Mouse (Mus musculus) heart, adult 9 months (tissue): ENCODE measurements around the gene Slc4a1.

Experiments used
- DNase-seq, 2 experiments: peaks; one replicate each; pipeline ENCODE4 v3.0.0; 2022; ENCODE audit warnings: low spot score in 2 of 2

The Slc4a1 gene

DNA sequence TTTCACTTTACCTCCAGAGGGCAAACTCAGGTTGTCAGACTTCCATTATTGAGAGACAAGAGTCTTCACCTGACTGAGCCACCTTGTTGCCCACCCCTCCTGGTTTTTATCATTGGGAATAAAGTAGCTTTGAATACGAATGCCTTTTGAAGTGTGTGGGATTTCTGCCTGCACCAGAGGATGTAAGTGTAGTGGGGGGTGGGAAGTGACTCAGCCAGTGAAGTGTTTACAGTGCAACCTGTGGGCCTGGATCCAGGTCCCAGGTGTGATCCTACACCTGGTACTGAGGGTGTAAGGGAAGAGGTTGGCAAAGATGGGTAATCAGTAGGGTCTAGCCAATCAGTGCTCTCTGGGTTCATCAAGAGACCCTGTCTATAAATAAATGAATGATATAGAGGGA, 42.5 kb downstream of the Slc4a1 start:
- DNase-seq, result no peak

- DNase-seq, result no peak
Measured at GRCm38 (mm10) chr11:102321931-102322330, 44.1 kb downstream of the Slc4a1 start.

DNA sequence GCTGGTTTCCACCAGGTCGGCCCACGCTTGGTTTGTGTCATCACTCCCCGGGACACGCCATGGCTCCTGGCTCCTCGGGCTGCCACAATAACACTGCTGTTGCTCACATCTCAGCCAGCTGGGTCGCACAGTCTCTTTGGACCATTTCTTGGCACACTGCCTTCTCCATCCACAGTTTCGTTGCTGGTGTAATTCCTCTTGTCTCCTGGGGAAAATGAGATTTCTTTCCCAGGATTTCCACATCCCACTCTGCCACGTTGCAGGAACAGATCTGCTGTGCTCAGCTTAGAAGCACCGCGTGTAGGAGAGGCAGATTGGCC, 45.4 kb downstream of the Slc4a1 start:
- peak; percentile 85 to 88 for DNase-seq

DNA sequence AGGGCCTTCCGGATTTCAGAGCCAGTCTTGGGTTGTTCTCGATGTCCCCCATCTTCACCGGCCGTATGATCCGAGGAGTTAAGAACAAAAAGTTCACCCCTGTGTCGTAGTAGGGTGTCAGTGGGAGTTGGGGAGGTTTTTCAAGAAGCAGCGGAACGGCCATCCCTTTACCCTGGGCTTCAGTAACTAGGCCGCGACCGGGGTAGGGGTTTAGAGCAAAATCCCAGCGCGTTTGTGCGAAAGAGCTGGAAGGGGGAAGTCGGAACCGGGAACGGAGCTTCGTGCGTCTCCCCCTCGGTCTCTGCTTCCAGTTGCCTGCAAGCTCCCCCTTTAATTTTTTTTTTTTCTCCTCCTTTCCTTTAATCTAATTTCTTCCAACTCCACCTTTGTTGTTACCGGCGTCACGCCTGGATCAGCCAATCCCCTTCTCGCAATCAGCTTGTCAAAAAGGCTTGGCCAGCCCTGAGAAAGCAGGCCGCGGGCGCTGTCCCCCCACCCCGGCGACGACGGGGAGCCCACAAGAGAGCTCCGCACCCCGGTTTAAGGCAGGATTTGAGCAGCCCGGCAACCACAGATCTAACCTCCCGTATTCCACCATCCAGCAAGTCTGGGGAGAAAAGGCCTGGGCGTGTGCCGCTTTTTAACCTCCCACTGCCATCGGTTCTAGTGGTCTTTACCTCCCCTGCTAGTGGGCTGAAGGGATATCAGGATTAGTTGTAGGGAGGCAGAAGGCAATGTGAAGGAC, 45.9 kb downstream of the Slc4a1 start:
- DNase-seq, result peak; percentile 89

DNA sequence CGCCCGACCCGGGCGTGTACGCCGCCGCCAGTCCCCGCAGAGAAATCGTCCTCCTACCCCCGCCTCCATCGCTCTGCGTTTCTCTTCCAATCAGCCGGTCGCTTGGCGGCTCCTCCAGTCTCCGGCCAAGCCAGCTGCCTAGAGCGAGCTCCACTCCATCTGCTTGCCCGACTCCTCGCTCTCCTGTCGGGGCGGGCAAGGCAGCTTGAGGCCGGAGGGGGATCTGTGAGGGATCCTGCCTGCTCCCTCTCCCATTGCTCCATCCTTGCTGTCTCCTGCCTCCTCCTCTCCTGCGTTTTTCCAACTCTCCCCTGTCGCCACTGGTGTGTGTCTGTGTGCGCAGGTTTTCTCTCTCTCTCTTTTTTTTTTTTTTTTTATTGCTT, 46.6 kb downstream of the Slc4a1 start, which contains the start of gene Ubtf:
Gene Ubtf, minus strand, starts transcription at position 333 of the 383 bp plus-strand sequence.
- peak; percentile 84 to 85 for DNase-seq

- peak in 1 of 2 experiments; percentile 58 for DNase-seq
Measured at GRCm38 (mm10) chr11:102318576-102319409, 47.2 kb downstream of the Slc4a1 start.

DNA sequence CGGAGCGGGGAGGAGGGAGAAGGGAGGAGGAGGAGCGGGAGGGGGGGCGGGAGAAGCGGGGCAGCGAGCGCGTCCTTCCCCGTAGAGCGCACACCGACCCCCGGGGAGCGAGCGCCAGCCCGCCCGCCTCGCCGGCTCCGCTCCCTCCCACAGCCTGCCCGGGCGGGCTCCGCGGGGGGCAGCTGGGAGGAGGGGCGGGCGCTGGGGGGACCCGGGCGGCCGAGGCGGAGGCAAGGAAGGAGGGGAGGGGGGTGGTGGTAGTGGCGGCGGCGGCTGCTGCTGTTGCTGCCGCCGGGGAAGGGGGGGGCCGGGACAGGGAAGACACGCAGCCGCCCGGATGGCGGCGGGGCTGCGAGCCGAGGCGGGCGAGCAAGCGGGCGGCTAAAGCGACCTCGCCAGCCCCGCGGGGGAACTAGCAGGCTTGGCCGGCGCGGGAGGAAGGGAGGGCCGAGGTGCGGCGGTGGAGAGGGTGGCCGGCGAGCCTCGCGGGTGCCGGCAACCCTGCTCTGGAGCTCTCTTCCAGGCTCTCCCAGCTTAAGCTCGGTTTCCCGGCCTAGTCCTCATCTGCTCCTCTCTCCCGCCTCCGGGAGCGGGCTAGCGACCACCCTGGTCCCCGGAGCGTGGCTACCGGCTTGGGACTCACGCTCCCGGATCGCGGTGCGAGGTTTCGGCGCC, 48.0 kb downstream of the Slc4a1 start:
- DNase-seq, result peak; percentile 74

- DNase-seq, result peak; percentile 48 to 56
Measured at GRCm38 (mm10) chr11:102317298-102317900, 48.6 kb downstream of the Slc4a1 start.

DNA sequence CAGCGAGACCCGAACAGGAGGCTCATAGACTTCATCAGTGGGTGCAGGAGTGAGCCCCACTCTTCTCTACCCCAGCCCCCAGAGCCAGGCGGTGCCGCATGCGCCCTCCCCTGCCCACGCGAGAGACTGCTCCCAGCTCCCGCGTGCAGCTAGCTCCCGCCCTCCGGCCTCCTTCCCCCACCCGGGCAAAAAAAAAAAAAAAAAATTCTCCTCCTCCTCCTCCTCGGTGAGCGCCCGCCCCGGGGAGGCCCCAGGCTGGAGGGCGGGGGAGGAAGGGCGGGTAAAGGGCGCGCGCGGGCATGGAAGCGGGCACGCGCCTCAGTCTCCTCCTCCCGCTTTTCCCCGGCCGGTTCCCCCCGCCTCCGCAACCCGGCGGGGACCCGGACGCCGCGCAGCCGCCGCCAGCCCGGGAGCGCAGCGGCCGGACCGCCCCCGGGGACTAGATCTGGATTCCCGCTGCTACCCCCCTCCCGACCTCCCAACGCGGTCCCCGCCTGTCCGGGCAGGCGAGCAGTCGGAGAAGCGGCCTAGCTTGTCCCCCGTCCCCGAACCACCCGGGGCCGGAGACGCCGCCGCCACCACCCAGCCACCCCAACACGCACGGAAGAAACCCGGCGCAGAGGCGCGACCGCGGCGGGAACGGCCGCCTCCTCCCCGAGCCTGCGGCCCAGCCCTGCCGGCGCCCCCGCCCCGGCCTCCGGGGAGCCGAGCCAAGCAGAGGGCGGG, 49.3 kb downstream of the Slc4a1 start:
- peak; percentile 90 to 93 for DNase-seq

DNA sequence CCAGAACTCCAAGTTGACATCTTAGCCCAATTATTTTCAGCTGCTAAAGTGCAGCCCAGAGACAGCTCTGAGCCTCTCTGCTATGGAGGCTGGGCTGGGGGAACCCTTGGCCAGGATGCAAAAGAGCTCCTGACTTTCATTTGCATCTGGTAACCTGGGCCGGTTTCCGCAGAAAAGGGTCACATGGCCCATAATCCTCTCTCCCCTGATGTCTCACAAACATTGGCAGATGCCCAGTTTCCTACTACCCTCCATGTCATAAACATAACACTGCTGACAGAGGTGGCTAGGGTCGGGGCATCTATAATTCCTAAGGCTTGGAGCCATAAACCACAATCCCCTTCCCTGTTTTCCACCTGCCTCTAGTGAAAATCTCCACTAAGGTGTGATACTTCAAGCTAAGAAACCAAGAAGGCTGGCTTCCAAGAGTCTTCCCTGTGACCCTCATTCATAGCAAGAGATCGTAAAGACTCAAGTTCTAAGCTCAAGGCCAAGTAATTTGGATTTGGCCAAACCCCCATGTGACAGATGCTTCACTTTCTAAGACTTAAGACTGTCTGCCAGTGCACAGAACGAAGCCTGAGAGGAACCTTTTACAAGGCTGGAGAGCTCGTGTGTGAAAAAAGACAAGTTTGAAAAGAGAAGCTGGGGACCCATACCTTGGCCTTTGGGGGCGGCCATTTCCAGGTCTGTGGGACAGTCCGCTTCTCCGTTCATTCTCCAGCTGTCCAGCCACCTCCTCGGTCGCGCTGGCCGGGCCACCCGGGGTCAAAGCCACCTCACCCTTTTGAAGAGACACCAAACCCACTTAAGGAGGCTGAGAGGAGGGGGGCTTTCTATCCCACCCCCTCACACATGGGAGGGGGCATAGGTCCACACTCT, 50.1 kb downstream of the Slc4a1 start:
- DNase-seq, result no peak

- DNase-seq, result no peak
Measured at GRCm38 (mm10) chr11:102314321-102314720, 51.7 kb downstream of the Slc4a1 start.

DNA sequence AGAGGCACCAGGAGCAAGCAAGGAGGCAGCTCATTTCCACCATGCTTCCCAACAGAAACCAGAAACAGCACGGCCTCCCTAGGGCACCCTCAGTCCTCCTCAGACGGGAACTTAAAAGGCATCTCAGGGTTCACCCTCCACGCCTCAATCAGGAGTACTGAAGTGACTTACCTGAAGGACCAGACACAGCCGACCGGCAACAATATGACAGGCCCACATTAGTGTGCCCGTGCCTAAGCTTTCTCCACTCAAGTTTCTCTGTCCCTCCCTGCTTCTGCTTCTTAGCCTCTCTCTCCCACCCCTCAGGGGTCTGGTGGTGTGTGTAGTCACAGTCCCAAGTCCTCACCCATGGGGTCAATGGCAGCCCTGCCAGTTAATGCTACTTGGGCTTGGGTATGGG, 53.4 kb downstream of the Slc4a1 start:
- DNase-seq, result no peak

DNA sequence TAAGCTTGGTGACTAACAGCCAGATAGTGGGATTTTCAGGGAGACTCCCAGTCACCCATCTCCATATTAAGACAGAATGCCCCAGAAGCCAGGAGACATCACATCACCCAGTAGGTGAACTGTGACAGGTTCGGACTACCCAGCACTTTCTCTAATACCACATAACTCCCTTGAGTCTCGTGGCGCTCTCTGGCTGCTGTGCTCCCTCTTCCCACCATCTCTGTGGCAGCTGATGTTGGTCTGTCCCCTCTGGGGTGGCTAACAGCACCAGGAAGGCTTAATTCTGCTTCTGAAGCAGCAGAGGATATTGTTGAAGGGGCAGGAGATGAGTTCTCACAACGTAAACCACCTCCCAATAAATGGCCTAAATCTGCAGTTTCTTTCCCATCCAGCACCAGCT, 54.0 kb downstream of the Slc4a1 start:
- no peak for DNase-seq

DNA sequence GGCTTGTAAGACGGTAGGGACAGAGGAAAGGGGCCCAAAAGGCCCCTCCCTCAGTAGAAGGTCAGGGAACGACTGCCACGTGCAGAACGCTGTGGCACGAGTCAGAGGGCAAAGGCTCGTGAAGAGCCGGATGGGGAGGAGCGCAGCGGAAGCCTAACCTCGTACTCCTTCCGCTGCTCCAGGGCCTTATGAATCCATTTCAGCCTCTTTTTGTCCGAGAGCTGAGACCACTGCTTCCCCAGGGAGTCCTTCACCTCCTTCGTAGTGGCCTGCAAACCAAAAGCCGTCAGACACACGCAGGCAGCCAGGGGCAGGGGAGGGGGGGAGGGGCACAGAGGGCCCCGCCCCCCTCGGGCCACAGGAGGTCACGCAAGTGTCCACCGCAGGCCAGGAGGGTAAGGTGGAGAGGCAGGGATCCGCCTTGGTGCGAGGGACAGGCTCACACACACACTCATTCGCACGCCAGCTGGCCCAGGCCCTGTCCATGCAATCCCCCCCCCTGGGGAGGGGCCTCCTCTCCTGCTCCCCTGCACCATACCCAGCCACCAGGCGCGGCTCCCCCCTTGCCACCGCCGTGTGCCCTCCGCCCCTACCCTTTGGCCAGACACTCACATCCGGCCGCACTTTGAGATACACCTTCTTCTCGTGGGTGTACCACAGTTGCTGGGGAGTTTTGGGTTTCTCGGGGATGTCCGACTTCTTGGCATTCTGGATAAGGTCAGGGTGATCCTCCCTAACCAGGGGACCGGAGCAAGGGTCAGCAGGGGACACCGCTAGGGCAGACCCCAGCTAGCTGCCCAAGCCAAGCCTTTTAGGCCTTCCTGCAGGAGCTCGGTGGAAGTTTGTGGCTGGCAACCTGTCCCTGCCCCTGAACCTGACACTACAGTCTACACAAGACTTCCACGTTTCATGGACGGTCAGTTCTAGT, 55.0 kb downstream of the Slc4a1 start:
- DNase-seq, result no peak

DNA sequence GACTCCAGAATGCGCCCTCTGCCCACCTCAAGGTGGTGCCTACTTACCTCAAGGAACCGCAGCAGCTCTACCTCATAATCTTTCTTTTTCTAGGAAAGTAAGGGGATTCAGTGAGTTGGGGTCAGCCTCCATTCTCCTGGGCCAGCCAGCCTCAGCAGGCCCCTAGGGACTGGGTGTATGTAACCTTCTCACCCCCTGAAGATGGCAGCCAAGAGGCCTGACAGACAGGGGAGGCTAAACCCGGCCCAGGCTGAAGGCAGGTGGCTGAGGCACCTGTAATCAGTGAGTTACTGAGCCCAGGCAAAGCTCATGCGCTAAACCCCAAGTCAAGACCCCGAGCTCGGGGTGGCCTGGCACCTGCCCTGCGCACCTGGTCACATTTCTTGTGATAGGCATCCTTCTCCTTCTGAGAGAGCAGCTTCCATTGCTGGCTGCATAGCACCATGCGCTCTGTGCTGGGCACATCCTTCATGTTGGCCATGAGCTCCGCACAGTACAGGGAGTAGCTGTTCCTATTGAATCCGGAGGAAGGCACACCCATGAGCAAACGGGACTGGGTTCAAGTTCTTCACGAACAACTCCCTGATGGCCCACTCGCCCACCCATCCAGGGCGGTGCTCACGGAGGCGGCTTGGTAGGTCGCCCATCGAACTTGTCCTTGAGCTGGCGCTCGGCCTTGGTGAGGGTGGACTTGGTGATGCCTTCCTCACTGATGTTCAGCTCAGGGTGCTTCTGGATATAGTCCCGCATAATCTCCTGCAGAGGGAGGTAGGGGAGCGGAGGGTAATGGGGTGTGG, 56.0 kb downstream of the Slc4a1 start:
- DNase-seq, result no peak

DNA sequence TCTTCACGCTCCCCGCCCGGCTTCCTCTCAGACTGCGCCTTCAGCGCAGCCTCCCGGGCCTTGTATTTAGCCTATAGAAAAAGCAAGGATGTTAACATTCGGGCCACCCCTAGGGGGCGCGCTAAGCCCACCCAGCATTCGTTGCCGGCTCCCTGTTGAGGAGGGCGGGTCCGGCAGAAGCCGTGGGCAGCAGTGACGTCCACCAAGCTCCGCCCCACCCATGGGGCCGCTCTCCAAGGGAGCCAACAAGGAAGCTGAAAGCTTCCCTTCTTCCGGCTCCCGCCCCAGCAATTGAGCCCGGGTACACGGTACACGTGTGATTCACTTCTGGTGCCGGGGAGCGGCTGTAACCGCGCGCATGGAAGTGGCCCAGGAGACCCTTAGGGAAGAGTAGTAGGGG, 57.0 kb downstream of the Slc4a1 start:
- DNase-seq, result peak; percentile 96 to 97

- DNase-seq, result no peak
Measured at GRCm38 (mm10) chr11:102308104-102308503, 57.9 kb downstream of the Slc4a1 start.

GRCm38 (mm10) chr11:102305359-102305758, 60.6 kb downstream of the Slc4a1 start:
- no peak for DNase-seq

DNA sequence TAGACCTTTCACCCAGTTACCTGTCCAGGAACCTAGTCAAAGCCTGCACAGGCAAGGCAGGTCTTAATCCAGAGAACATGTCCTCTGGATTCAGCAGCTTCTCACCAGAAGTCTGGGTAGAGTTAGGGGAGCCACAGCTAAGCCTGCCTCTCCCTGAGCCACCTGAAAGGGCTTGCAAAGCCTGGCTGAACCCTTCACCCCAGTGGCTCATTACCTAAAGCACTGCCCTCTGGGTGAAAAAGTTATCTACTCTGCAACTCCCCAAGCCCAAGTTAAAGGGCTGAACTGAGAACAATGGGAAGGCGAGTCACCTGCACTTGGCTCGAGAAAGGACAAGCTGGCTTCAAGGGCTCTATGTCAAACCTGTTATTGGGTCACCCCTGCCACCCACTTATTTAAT, 61.9 kb downstream of the Slc4a1 start:
- DNase-seq, result no peak
